Mouse (Mus musculus): ENCODE results near the gene P2rx7. TPM values are rescaled to one million over a fixed set of nuclear protein-coding genes. Genes with fewer than 3 reads are reported as not detected.

Gene P2rx7
- total RNA-seq (2023) = 1 to 10 TPM; 1.8 to 2.5 TPM

GRCm38 (mm10) chr5:122643701-122644100 is at the start of gene P2rx7:
TSS of gene P2rx7 (plus strand) at chr5:122643911.

GRCm38 (mm10) chr5:122613908-122614732 is 29.6 kb upstream of the P2rx7 start, which contains the start of gene Ift81:
TSS of gene Ift81 (minus strand) at chr5:122614518.

GRCm38 (mm10) chr5:122707276-122708181 is 63.8 kb downstream of the P2rx7 start, which contains the start of gene P2rx4:
TSS of gene P2rx4 (plus strand) at chr5:122707544.

Other genes starting within 250 kb of the P2rx7 start
- gene Anapc7, start 222.2 kb upstream of the P2rx7 start, total RNA-seq (2023) = 10 to 100 TPM; 37.5 to 39.0 TPM
- 10 to 100 TPM; 77.5 to 83.6 TPM for gene Atp2a2, start 141.7 kb upstream of the P2rx7 start, total RNA-seq (2023)
- gene Ift81, start 29.4 kb upstream of the P2rx7 start, total RNA-seq (2023) = 1 to 10 TPM; 3.0 to 6.2 TPM
- 10 to 100 TPM; 91.9 to 95.2 TPM for gene P2rx4, start 63.6 kb downstream of the P2rx7 start, total RNA-seq (2023)
- 10 to 100 TPM; 51.7 to 63.2 TPM for gene Camkk2, start 135.5 kb downstream of the P2rx7 start, total RNA-seq (2023)
- 100 to 1,000 TPM; 220 to 236 TPM for gene Anapc5, start 177.4 kb downstream of the P2rx7 start, total RNA-seq (2023)
- 10 to 100 TPM; 32.6 to 35.1 TPM for gene Rnf34, start 206.1 kb downstream of the P2rx7 start, total RNA-seq (2023)